Mouse (Mus musculus) embryonic fibroblast, embryonic 13.5 days (primary cell): Measurements from ENCODE around the gene Lrrc49.

Experiments used
- CTCF ChIP-seq: IDR thresholded peaks from 2 replicates; pipeline ENCODE4 v1.5.1; 2011; ENCODE audit warnings: mild to moderate bottlenecking, control low read depth, low read length, moderate library complexity, borderline replicate concordance; ENCODE audit not compliant: insufficient read depth
- POLR2A ChIP-seq: IDR thresholded peaks from 2 replicates; pipeline ENCODE4 v1.6.1; 2011; ENCODE audit warnings: low read depth, mild to moderate bottlenecking, control low read depth, low read length, moderate library complexity

- no peak for TF ChIP-seq CTCF
- no peak for TF ChIP-seq POLR2A
Observed at GRCm38 (mm10) chr9:60681005-60681404, 7.0 kb downstream of the Lrrc49 start.
